Comparison of ENCODE assay signal across 8 mouse cellular contexts in genomic region chr7:51878730-51879129, GRCm38 (mm10). TPM values are rescaled to one million over a fixed set of nuclear protein-coding genes. Genes with fewer than 3 reads are reported as not detected.
DNase-seq lines count a peak whose midpoint lies in the region; ATAC-seq and TF ChIP-seq lines count a peak whose summit lies in the region.

No protein-coding gene starts in this region.

- H3K4me1 ChIP-seq in forebrain, embryonic 15.5 days: peaks cover 10% of the 10 kb centered on the region
- peaks cover 0 to 2% of the 10 kb centered on the region in 2 experiments; a peak in 1 of 4 replicates for H3K4me1 ChIP-seq in liver, embryonic 14.5 days (replicated peaks; ENCODE audit: control insufficient read depth in 2 of 2, insufficient read depth in 2 of 2, low read length in 1 of 2)

- peak; percentile 39 for DNase-seq in gastrocnemius, adult 2 months
- no peak for DNase-seq in gastrocnemius, postnatal 36 days
- DNase-seq in liver, embryonic 14.5 days (ENCODE audit: low read depth in 3 of 3, low spot score in 3 of 3): no peak
- no peak for DNase-seq in MN1 (ENCODE audit: low spot score)
- DNase-seq in natural killer cell, adult 2 months (ENCODE audit: low spot score in 2 of 2): no peak
- DNase-seq in layer of hippocampus, adult 9-11 months: no peak

- H3K9me3 ChIP-seq in forebrain, embryonic 15.5 days: no peaks in the 10 kb centered on the region
- no peaks in the 10 kb centered on the region for H3K9me3 ChIP-seq in liver, embryonic 14.5 days (ENCODE audit: control insufficient read depth, low read length)

- peak overlapping the region; percentile 71 for H3K27ac ChIP-seq in gastrocnemius, adult 2 months
- H3K27ac ChIP-seq in forebrain, embryonic 15.5 days (replicated peaks): peak overlapping the region; percentile 84
- H3K27ac ChIP-seq in liver, embryonic 14.5 days: no peak overlapping the region

- TF ChIP-seq EP300 in liver, embryonic 14.5 days (IDR thresholded peaks at IDR 0.05; ENCODE audit: low read depth): no peak

- WGBS in forebrain, embryonic 15.5 days: 2% methylated on average over 8 of the region's 8 CpGs
- 4% methylated on average over 8 of the region's 8 CpGs for WGBS in liver, embryonic 14.5 days (ENCODE audit: insufficient replicate concordance)

- H3K27me3 ChIP-seq in forebrain, embryonic 15.5 days: no peaks in the 10 kb centered on the region
- no peaks in the 10 kb centered on the region; the same call in 1 of the 2 replicates for H3K27me3 ChIP-seq in liver, embryonic 14.5 days (ENCODE audit: control insufficient read depth, insufficient read depth, low read length)

- peak overlapping the region; percentile 72 for H3K4me3 ChIP-seq in gastrocnemius, adult 2 months
- peak overlapping the region; percentile 57 for H3K4me3 ChIP-seq in forebrain, embryonic 15.5 days
- peak overlapping the region; percentile 12 to 33; a peak in 3 of 4 replicates for H3K4me3 ChIP-seq in liver, embryonic 14.5 days (ENCODE audit: insufficient read depth in 1 of 2, low read depth in 2 of 2, low read length in 2 of 2)

- no peaks in the 10 kb centered on the region for H3K36me3 ChIP-seq in forebrain, embryonic 15.5 days
- no peaks in the 10 kb centered on the region for H3K36me3 ChIP-seq in liver, embryonic 14.5 days (replicated peaks; ENCODE audit: control insufficient read depth, insufficient read depth, low read depth)

- peak overlapping the region; percentile 85 for H3K4me2 ChIP-seq in forebrain, embryonic 15.5 days (replicated peaks)
- peak overlapping the region; percentile 61 for H3K4me2 ChIP-seq in liver, embryonic 14.5 days (ENCODE audit: low read depth)

- ATAC-seq in CD4-positive, CD25-positive, alpha-beta regulatory T cell, adult 4 months: peak; percentile 2
- ATAC-seq in forebrain, embryonic 15.5 days (replicated peaks): peak; percentile 14; the same call in 1 of the 2 replicates
- ATAC-seq in liver, embryonic 14.5 days (ENCODE audit: insufficient read depth): no peak

- intact Hi-C loops in gastrocnemius, adult 2 months (cut with DNase I): no loop called here
- intact Hi-C loops in gastrocnemius, postnatal 36 days (cut with DNase I): no loop called here

- no peak for TF ChIP-seq CTCF in gastrocnemius, adult 2 months (IDR thresholded peaks at IDR 0.05)
- TF ChIP-seq CTCF in liver, embryonic 14.5 days (IDR thresholded peaks at IDR 0.05; ENCODE audit: low read depth): no peak

- H3K9ac ChIP-seq in forebrain, embryonic 15.5 days (replicated peaks): peak overlapping the region; percentile 70
- H3K9ac ChIP-seq in liver, embryonic 14.5 days (replicated peaks): peak overlapping the region; percentile 31; the same call in 1 of the 2 replicates

RNA-seq across cellular contexts. Expression of gene Fancf, which starts 16.7 kb away (rescaled TPM):
- 1 to 10 TPM; 1.5 TPM for total RNA-seq in gastrocnemius, adult 2 months (2021)
- total RNA-seq in gastrocnemius, postnatal 36 days (2021): 1 to 10 TPM; 1.3 to 1.5 TPM
- polyA plus RNA-seq in CD4-positive, CD25-positive, alpha-beta regulatory T cell, adult 4 months (2017; shearing (Covaris generic)): 1 to 10 TPM in 1 of 2 experiments, under 1 TPM in 1; 0.73 to 1.5 TPM
- polyA plus RNA-seq in forebrain, embryonic 15.5 days (2015; fragmentation: Nextera tagmentation; extraction: Ambion mirVana): 11.2 and 11.8 TPM in 2 replicates
- 5.1 and 7.2 TPM in 2 replicates for polyA plus RNA-seq in liver, embryonic 14.5 days (2012; rRNA removed)
- polyA plus RNA-seq in liver, embryonic 14.5 days (2014; fragmentation: Nextera tagmentation; extraction: Ambion mirVana): 6.8 and 7.2 TPM in 2 replicates

RNA-seq across cellular contexts. Expression of gene Gas2, which starts 16.9 kb away (rescaled TPM):
- 1 to 10 TPM; 2.1 to 4.2 TPM for total RNA-seq in gastrocnemius, adult 2 months (2021)
- 1 to 10 TPM; 2.6 to 3.0 TPM for total RNA-seq in gastrocnemius, postnatal 36 days (2021)
- polyA plus RNA-seq in CD4-positive, CD25-positive, alpha-beta regulatory T cell, adult 4 months (2017; shearing (Covaris generic)): 1 to 10 TPM; 2.1 to 2.3 TPM
- polyA plus RNA-seq in forebrain, embryonic 15.5 days (2015; fragmentation: Nextera tagmentation; extraction: Ambion mirVana): 15.5 and 19.7 TPM in 2 replicates
- polyA plus RNA-seq in liver, embryonic 14.5 days (2012; rRNA removed): 1.6 and 2.8 TPM in 2 replicates
- polyA plus RNA-seq in liver, embryonic 14.5 days (2014; fragmentation: Nextera tagmentation; extraction: Ambion mirVana): 4.9 and 6.1 TPM in 2 replicates
